Mouse (Mus musculus) CH12.LX (cell line): ENCODE measurements at regions not wholly inside any gene's neighbourhood (a gene's known extent, or its start where the extent isn't known, plus 50 kb on each side); places are given as distances from the start of the nearest gene placed in this dataset.
A peak's percentile ranks its signal among the peaks of the same experiment; 100 is the strongest.

ENCODE experiments used
- DNase-seq: peaks from one replicate; pipeline ENCODE4 v3.0.0-alpha.2; 2013; ENCODE audit errors: extremely low read depth
- H3K27ac ChIP-seq: 2 replicates; pipeline ENCODE4 v1.5.1; 2012; ENCODE audit warnings: low read depth, mild to moderate bottlenecking, control low read depth, moderate library complexity; ENCODE audit not compliant: insufficient read depth
- H3K27me3 ChIP-seq: replicated peaks from 2 replicates; pipeline ENCODE3; 2012; ENCODE audit warnings: inconsistent platforms
- H3K36me3 ChIP-seq, 2 experiments: replicated peaks in 1 of 2; 2 replicates each; pipeline versions ENCODE3 to v1.6.1; 2012; ENCODE audit warnings: inconsistent platforms in 1 of 2, low read length in 1 of 2, mild to moderate bottlenecking in 1 of 2, mixed read lengths in 1 of 2, moderate library complexity in 1 of 2; ENCODE audit not compliant: control insufficient read depth in 1 of 2, insufficient read depth in 1 of 2
- H3K4me1 ChIP-seq, 2 experiments: 2 replicates each; pipeline ENCODE4 v1.6.1; 2012; ENCODE audit warnings: inconsistent platforms in 1 of 2, moderate library complexity in 1 of 2; ENCODE audit not compliant: insufficient read depth in 2 of 2, control insufficient read depth in 1 of 2
- H3K4me2 ChIP-seq: 2 replicates; pipeline ENCODE4 v1.6.1; 2012; ENCODE audit warnings: low read depth, mild to moderate bottlenecking, control low read depth; ENCODE audit not compliant: poor library complexity, insufficient read depth, severe bottlenecking
- H3K4me3 ChIP-seq, 3 experiments: fragments of 150-350 bp in 1 of 3; sonication (generic) in 1 of 3; replicated peaks in 1 of 3; 2 replicates each; pipeline versions ENCODE3 to v1.5.1; 2011 to 2012; ENCODE audit warnings: low read depth in 2 of 3, low read length in 2 of 3, mild to moderate bottlenecking in 2 of 3, moderate library complexity in 2 of 3, control low read depth in 1 of 3, improper control_type of control experiment in 1 of 3, inconsistent platforms in 1 of 3, mixed read lengths in 1 of 3; ENCODE audit not compliant: poor library complexity in 1 of 3
- H3K79me2 ChIP-seq: replicated peaks from 2 replicates; pipeline ENCODE4 v1.6.1; 2012; ENCODE audit warnings: mild to moderate bottlenecking, moderate library complexity; ENCODE audit not compliant: control insufficient read depth, poor library complexity, insufficient read depth, severe bottlenecking; ENCODE audit errors: extremely low read depth
- H3K9ac ChIP-seq: 2 replicates; pipeline ENCODE4 v1.6.1; 2012; ENCODE audit warnings: low read depth, mild to moderate bottlenecking, control low read depth, moderate library complexity; ENCODE audit not compliant: insufficient read depth
- H3K9me3 ChIP-seq: replicated peaks from 2 replicates; pipeline ENCODE3; 2012; ENCODE audit warnings: low read length, inconsistent platforms, mixed read lengths
- BHLHE40 ChIP-seq: IDR thresholded peaks from 2 replicates; pipeline ENCODE4 v1.6.1; 2011; ENCODE audit warnings: mild to moderate bottlenecking, low read depth, low read length, improper control_type of control experiment
- CHD1 ChIP-seq: IDR thresholded peaks from 2 replicates; pipeline ENCODE4 v1.6.1; 2012; ENCODE audit warnings: low read depth, low read length, improper control_type of control experiment, inconsistent platforms
- CHD2 ChIP-seq: IDR thresholded peaks from 2 replicates; pipeline ENCODE4 v1.6.1; 2011; ENCODE audit warnings: low read length, improper control_type of control experiment
- CTCF ChIP-seq, 2 experiments: IDR thresholded peaks in 1 of 2; conservative IDR thresholded peaks in 1 of 2; 2 replicates each; pipeline ENCODE4 v1.5.1; 2011 to 2012; ENCODE audit warnings: low read depth in 2 of 2, low read length in 2 of 2, improper control_type of control experiment in 1 of 2, inconsistent platforms in 1 of 2, mild to moderate bottlenecking in 1 of 2, moderate library complexity in 1 of 2
- E2F4 ChIP-seq: IDR thresholded peaks from 2 replicates; pipeline ENCODE4 v1.6.1; 2011; ENCODE audit warnings: low read depth, low read length, improper control_type of control experiment; ENCODE audit not compliant: insufficient replicate concordance
- ELF1 ChIP-seq: IDR thresholded peaks from 2 replicates; pipeline ENCODE4 v1.6.1; 2014; ENCODE audit warnings: low read depth, mild to moderate bottlenecking, inconsistent platforms, low read length, improper control_type of control experiment
- EP300 ChIP-seq: IDR thresholded peaks from 2 replicates; pipeline ENCODE4 v1.6.1; 2011; ENCODE audit warnings: low read length, improper control_type of control experiment
- ETS1 ChIP-seq: conservative IDR thresholded peaks from 2 replicates; pipeline ENCODE4 v1.6.1; 2012; ENCODE audit warnings: low read depth, mild to moderate bottlenecking, inconsistent platforms, low read length, improper control_type of control experiment, moderate library complexity
- GABPA ChIP-seq: IDR thresholded peaks from 2 replicates; pipeline ENCODE4 v1.6.1; 2012; ENCODE audit warnings: low read depth, low read length, improper control_type of control experiment, inconsistent platforms; ENCODE audit not compliant: insufficient replicate concordance
- HCFC1 ChIP-seq: IDR thresholded peaks from 2 replicates; pipeline ENCODE4 v1.6.1; 2012; ENCODE audit warnings: low read depth, mild to moderate bottlenecking, inconsistent platforms, low read length, improper control_type of control experiment
- IRF4 ChIP-seq: IDR thresholded peaks from 2 replicates; pipeline ENCODE4 v1.6.1; 2014; ENCODE audit warnings: low read depth, mild to moderate bottlenecking, inconsistent platforms, low read length, improper control_type of control experiment
- JUN ChIP-seq: IDR thresholded peaks from 2 replicates; pipeline ENCODE4 v1.6.1; 2011; ENCODE audit warnings: low read depth, mild to moderate bottlenecking, low read length, improper control_type of control experiment, moderate library complexity; ENCODE audit not compliant: insufficient read depth
- JUND ChIP-seq: conservative IDR thresholded peaks from 2 replicates; pipeline ENCODE4 v1.6.1; 2011; ENCODE audit warnings: low read depth, low read length, improper control_type of control experiment
- KAT2A ChIP-seq: IDR thresholded peaks from 2 replicates; pipeline ENCODE4 v1.6.1; 2012; ENCODE audit warnings: low read length, improper control_type of control experiment, inconsistent platforms; ENCODE audit not compliant: insufficient replicate concordance
- MAFK ChIP-seq: IDR thresholded peaks from 2 replicates; pipeline ENCODE4 v1.6.1; 2011; ENCODE audit warnings: low read length, improper control_type of control experiment; ENCODE audit not compliant: insufficient replicate concordance
- MEF2A ChIP-seq: IDR thresholded peaks from 2 replicates; pipeline ENCODE4 v1.6.1; 2014; ENCODE audit warnings: low read depth, mild to moderate bottlenecking, inconsistent platforms, low read length, improper control_type of control experiment, borderline replicate concordance
- MXI1 ChIP-seq: IDR thresholded peaks from 2 replicates; pipeline ENCODE4 v1.6.1; 2011; ENCODE audit warnings: mild to moderate bottlenecking, low read depth, low read length, improper control_type of control experiment
- MYC ChIP-seq: IDR thresholded peaks from 2 replicates; pipeline ENCODE4 v1.6.1; 2011; ENCODE audit warnings: low read depth, mild to moderate bottlenecking, improper control_type of control experiment, low read length
- NELFE ChIP-seq: IDR thresholded peaks from 2 replicates; pipeline ENCODE4 v1.6.1; 2011; ENCODE audit warnings: low read depth, low read length, improper control_type of control experiment
- NRF1 ChIP-seq: IDR thresholded peaks from 2 replicates; pipeline ENCODE4 v1.6.1; 2014; ENCODE audit warnings: low read depth, mild to moderate bottlenecking, inconsistent platforms, low read length, improper control_type of control experiment, moderate library complexity
- PAX5 ChIP-seq: IDR thresholded peaks from 2 replicates; pipeline ENCODE4 v1.6.1; 2012; ENCODE audit warnings: low read length, inconsistent platforms, mixed read lengths
- POLR2A ChIP-seq: IDR thresholded peaks from 2 replicates; pipeline ENCODE4 v1.6.1; 2011; ENCODE audit warnings: low read depth, mild to moderate bottlenecking, improper control_type of control experiment, low read length
- POLR2AphosphoS2 ChIP-seq: IDR thresholded peaks from 2 replicates; pipeline ENCODE4 v1.6.1; 2011; ENCODE audit warnings: low read depth, low read length, improper control_type of control experiment
- RAD21 ChIP-seq: IDR thresholded peaks from 2 replicates; pipeline ENCODE4 v1.6.1; 2011; ENCODE audit warnings: low read depth, mild to moderate bottlenecking, low read length, improper control_type of control experiment, moderate library complexity
- RCOR1 ChIP-seq: conservative IDR thresholded peaks from 2 replicates; pipeline ENCODE4 v1.6.1; 2012; ENCODE audit warnings: low read depth, mild to moderate bottlenecking, inconsistent platforms, low read length, improper control_type of control experiment
- SIN3A ChIP-seq: IDR thresholded peaks from 2 replicates; pipeline ENCODE4 v1.6.1; 2012; ENCODE audit warnings: low read length, improper control_type of control experiment, inconsistent platforms
- SMC3 ChIP-seq: IDR thresholded peaks from 2 replicates; pipeline ENCODE4 v1.6.1; 2011; ENCODE audit warnings: low read depth, low read length, improper control_type of control experiment
- TCF12 ChIP-seq: IDR thresholded peaks from 2 replicates; pipeline ENCODE4 v1.6.1; 2014; ENCODE audit warnings: low read depth, mild to moderate bottlenecking, inconsistent platforms, low read length, improper control_type of control experiment
- UBTF ChIP-seq: IDR thresholded peaks from 2 replicates; pipeline ENCODE4 v1.6.1; 2012; ENCODE audit warnings: low read depth, mild to moderate bottlenecking, inconsistent platforms, low read length, improper control_type of control experiment, moderate library complexity
- USF1 ChIP-seq: IDR thresholded peaks from 2 replicates; pipeline ENCODE4 v1.6.1; 2014; ENCODE audit warnings: low read depth, mild to moderate bottlenecking, inconsistent platforms, low read length, improper control_type of control experiment
- ZC3H11A ChIP-seq: IDR thresholded peaks from 2 replicates; pipeline ENCODE4 v1.6.1; 2012; ENCODE audit warnings: low read depth, mild to moderate bottlenecking, inconsistent platforms, low read length, improper control_type of control experiment
- ZKSCAN1 ChIP-seq: IDR thresholded peaks from 2 replicates; pipeline ENCODE4 v1.6.1; 2012; ENCODE audit warnings: low read depth, inconsistent platforms, low read length, improper control_type of control experiment, borderline replicate concordance
- ZMIZ1 ChIP-seq: IDR thresholded peaks from 2 replicates; pipeline ENCODE4 v1.6.1; 2012; ENCODE audit warnings: low read depth, mild to moderate bottlenecking, inconsistent platforms, low read length, improper control_type of control experiment
- ZNF384 ChIP-seq: IDR thresholded peaks from 2 replicates; pipeline ENCODE4 v1.6.1; 2012; ENCODE audit warnings: low read depth, low read length, improper control_type of control experiment, inconsistent platforms
- dilution Hi-C: fragments of 300-500 bp; cut with MboI; formaldehyde crosslinking; loops from 2 replicates; pipeline ENCODE4 v1.14.3; 2020; ENCODE audit warnings: low sequenced_read_pairs; ENCODE audit not compliant: extremely low pct_unique_long_range_greater_than_20kb, extremely low pct_ligation_motif_present
- in situ Hi-C: fragments of 300-500 bp; cut with MboI; formaldehyde crosslinking; loops from 3 replicates; pipeline ENCODE4 v1.14.3; 2019; ENCODE audit warnings: low sequenced_read_pairs, low pct_ligation_motif_present, low pct_unique_long_range_greater_than_20kb, mixed read lengths

DNA sequence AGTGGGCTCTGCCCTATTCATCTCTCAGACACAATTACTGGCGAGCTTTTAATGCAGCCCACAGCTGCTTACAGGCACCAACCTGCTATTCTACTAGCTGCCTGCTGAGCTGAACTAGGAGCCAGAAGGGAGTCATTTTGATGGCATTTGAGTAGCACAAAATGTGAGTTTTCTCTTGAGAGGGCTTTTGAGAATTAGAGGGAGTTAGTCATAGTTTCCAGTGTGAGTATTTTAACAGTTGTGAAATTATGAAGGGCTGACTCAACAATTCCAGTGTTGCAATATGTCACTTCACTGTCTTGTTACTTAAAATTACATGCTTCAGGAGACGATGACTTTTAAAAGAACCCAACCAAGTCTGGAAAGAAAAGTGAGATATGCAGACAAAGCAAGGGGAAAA lies 54.4 kb upstream of the Ly86 start:
- DNase-seq, result peak; percentile 88

DNA sequence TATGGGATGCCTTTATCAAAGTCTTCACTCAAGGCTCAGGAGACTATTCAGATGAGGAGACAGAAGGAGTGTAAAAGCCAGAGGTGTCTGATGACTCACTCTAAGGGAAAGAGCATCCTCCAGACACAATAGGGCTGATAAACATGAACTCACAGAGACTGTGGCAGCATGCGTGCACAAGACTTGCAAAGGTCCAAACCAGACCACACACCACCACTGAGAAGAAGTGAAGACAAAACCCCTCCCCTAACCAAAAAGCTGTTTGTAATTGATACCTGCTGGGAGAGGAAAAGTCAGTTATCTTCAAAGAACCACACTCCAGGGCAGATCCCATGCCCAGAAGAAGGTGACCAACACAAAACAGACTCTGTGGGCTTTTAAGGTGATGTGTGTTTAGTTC lies 56.0 kb upstream of the Ly86 start:
- Histone ChIP-seq H3K4me3 (no peak overlapping the region), H3K27me3 (no peaks in the 10 kb centered on the region), H3K9ac (no peak overlapping the region), H3K36me3 (no peaks in the 10 kb centered on the region), H3K79me2 (no peaks in the 10 kb centered on the region), H3K9me3 (peaks cover 3% of the 10 kb centered on the region), H3K4me1 (peaks cover 4 to 23% of the 10 kb centered on the region in 2 experiments; a peak in 3 of 4 replicates), H3K27ac (no peak overlapping the region), H3K4me2 (no peak overlapping the region)
- DNase-seq, result no peak
- in situ Hi-C loops (no loop called here), dilution Hi-C loops (no loop called here)
- TF ChIP-seq RAD21 (no peak), NELFE (no peak), EP300 (no peak), NRF1 (no peak), KAT2A (no peak), SMC3 (no peak), MYC (no peak), MXI1 (no peak), MAFK (no peak), ELF1 (no peak), E2F4 (no peak), TCF12 (no peak), ZC3H11A (no peak), ETS1 (no peak)

More for the DNA sequence above, 54.4 kb upstream of the Ly86 start:
- in situ Hi-C loops (no loop called here), dilution Hi-C loops (no loop called here)
- peaks cover 4 to 23% of the 10 kb centered on the region in 2 experiments; a peak in 3 of 4 replicates for H3K4me1 ChIP-seq
- H3K27me3 ChIP-seq, result no peaks in the 10 kb centered on the region
- H3K9me3 ChIP-seq, result peaks cover 3% of the 10 kb centered on the region
- H3K9ac ChIP-seq, result peak overlapping the region; percentile 5
- no peak overlapping the region for H3K4me3 ChIP-seq
- H3K36me3 ChIP-seq, result no peaks in the 10 kb centered on the region
- TF ChIP-seq JUND, result peak; percentile 100
- peak; percentile 82 for TF ChIP-seq CHD2
- TF ChIP-seq MAFK, result peak; percentile 95
- peak; percentile 99 for TF ChIP-seq ETS1
- TF ChIP-seq MYC, result peak; percentile 53; the same call in 1 of the 2 replicates
- TF ChIP-seq ZC3H11A, result no peak
- peak; percentile 80 for TF ChIP-seq BHLHE40
- peak; percentile 96 for TF ChIP-seq IRF4
- TF ChIP-seq MXI1, result peak; percentile 71; the same call in 1 of the 2 replicates
- no peak for TF ChIP-seq NELFE
- no peak; the same call in 1 of the 2 replicates for TF ChIP-seq RAD21
- peak; percentile 37; the same call in 1 of the 2 replicates for TF ChIP-seq CHD1
- no peak for TF ChIP-seq POLR2AphosphoS2
- TF ChIP-seq POLR2A, result no peak
- TF ChIP-seq NRF1, result 0 out of 2 replicates have a peak, but pooled peaks have one; percentile 6
- TF ChIP-seq RCOR1, result peak; percentile 98
- no peak for TF ChIP-seq KAT2A
- peak; percentile 55; the same call in 1 of the 2 replicates for TF ChIP-seq ZNF384
- no peak for TF ChIP-seq USF1
- TF ChIP-seq GABPA, result no peak
- peak; percentile 93 for TF ChIP-seq MEF2A
- TF ChIP-seq SMC3, result no peak
- TF ChIP-seq SIN3A, result peak; percentile 91
- no peak for TF ChIP-seq HCFC1
- TF ChIP-seq ZMIZ1, result no peak
- no peak for TF ChIP-seq CTCF (conservative IDR thresholded peaks at IDR 0.05 in 1 of 2, IDR thresholded peaks at IDR 0.05 in 1 of 2; ENCODE audit: low read depth in 2 of 2, low read length in 2 of 2)
- TF ChIP-seq PAX5, result no peak
- peak; percentile 100 for TF ChIP-seq EP300
- TF ChIP-seq ELF1, result no peak
- peak; percentile 100 for TF ChIP-seq JUN
- TF ChIP-seq TCF12, result peak; percentile 79; the same call in 1 of the 2 replicates
- TF ChIP-seq ZKSCAN1, result no peak
- TF ChIP-seq UBTF, result no peak
- H3K79me2 ChIP-seq, result no peaks in the 10 kb centered on the region
- H3K4me2 ChIP-seq, result no peak overlapping the region
- H3K27ac ChIP-seq, result no peak overlapping the region
